Mouse (Mus musculus) forebrain, embryonic 11.5 days (tissue): ENCODE measurements around the gene Wfdc15a. TPM values are rescaled to one million over a fixed set of nuclear protein-coding genes. Genes with fewer than 3 reads are reported as not detected.

ENCODE experiments used
- ATAC-seq: fragments of 200-750 bp; cut with Nextera tagmentation; replicated peaks from 2 replicates; pipeline ENCODE4 v1.8.0; 2017; ENCODE audit warnings: moderate TSS enrichment; ENCODE audit not compliant: low FRiP score
- DNase-seq: peaks from one replicate; pipeline ENCODE4 v3.0.0-alpha.2; 2017; ENCODE audit warnings: low spot score
- H3K27ac ChIP-seq: fragments of 300-500 bp; sonication (generic); 2 replicates; pipeline ENCODE4 v1.5.1; 2014; ENCODE audit warnings: low read depth, low read length
- H3K27me3 ChIP-seq: fragments of 300-500 bp; sonication (generic); 2 replicates; pipeline ENCODE4 v1.6.1; 2014; ENCODE audit warnings: mild to moderate bottlenecking, low read length, mixed read lengths; ENCODE audit not compliant: control insufficient read depth, insufficient read depth
- H3K36me3 ChIP-seq: fragments of 300-500 bp; sonication (generic); 2 replicates; pipeline ENCODE4 v1.6.1; 2014; ENCODE audit warnings: mild to moderate bottlenecking, low read length, moderate library complexity, mixed read lengths; ENCODE audit not compliant: control insufficient read depth, insufficient read depth
- H3K4me1 ChIP-seq: fragments of 300-500 bp; sonication (generic); replicated peaks from 2 replicates; pipeline ENCODE4 v1.6.1; 2014; ENCODE audit warnings: low read length, mixed read lengths; ENCODE audit not compliant: control insufficient read depth, insufficient read depth
- H3K4me2 ChIP-seq: fragments of 300-500 bp; sonication (generic); 2 replicates; pipeline ENCODE4 v1.6.1; 2014; ENCODE audit warnings: low read depth, mild to moderate bottlenecking, low read length, moderate library complexity, mixed read lengths; ENCODE audit not compliant: severe bottlenecking
- H3K4me3 ChIP-seq: fragments of 300-500 bp; sonication (generic); 2 replicates; pipeline ENCODE4 v1.5.1; 2014; ENCODE audit warnings: low read depth, low read length
- H3K9ac ChIP-seq: fragments of 300-500 bp; sonication (generic); 2 replicates; pipeline ENCODE4 v1.6.1; 2014; ENCODE audit warnings: low read length
- H3K9me3 ChIP-seq: fragments of 300-500 bp; sonication (generic); 2 replicates; pipeline ENCODE4 v1.6.1; 2016; ENCODE audit warnings: low read length, mixed read lengths; ENCODE audit not compliant: control insufficient read depth
- WGBS: fragments of 180-500 bp; shearing (Covaris S2); extraction: QIAGEN DNeasy Blood & Tissue Kit; methylation state at CpG from one replicate; pipeline ENCODE4 v1.1.7; 2014; 5-methylcytosine and 5-hydroxymethylcytosine counted together
- polyA plus RNA-seq: library from polyadenylated mRNA; unstranded; fragments of >200 nt; fragmentation: Nextera tagmentation; extraction: Ambion mirVana; gene quantifications from 2 replicates; pipeline ENCODE4 v1.2.1, GENCODE M21; 2014

Wfdc15a gene
- polyA plus RNA-seq, 1 experiment from 2014 or later, result not detected

- no peaks in the 10 kb centered on the region for H3K9me3 ChIP-seq
- H3K4me1 ChIP-seq, result 0 out of 2 replicates have a peak, but pooled peaks cover 2% of the 10 kb centered on the region
- no peak overlapping the region for H3K4me2 ChIP-seq
- no peaks in the 10 kb centered on the region for H3K27me3 ChIP-seq
- DNase-seq (no peak), ATAC-seq (no peak)
- no peak overlapping the region for H3K27ac ChIP-seq
- WGBS, result 79% methylated on average over 9 of the region's 9 CpGs
- H3K9ac ChIP-seq, result no peak overlapping the region
- no peaks in the 10 kb centered on the region for H3K36me3 ChIP-seq
- H3K4me3 ChIP-seq, result no peak overlapping the region
These were observed 16.6 kb downstream of the Wfdc15a start for GRCm38 (mm10) chr2:164183340-164183739.

GRCm38 (mm10) chr2:164182692-164183255 is 17.2 kb downstream of the Wfdc15a start, which contains the start of gene Wfdc5:
Wfdc5 (minus strand) TSS chr2:164182742.
- Histone ChIP-seq H3K36me3 (no peaks in the 10 kb centered on the region), H3K9me3 (no peaks in the 10 kb centered on the region), H3K4me3 (no peak within 1 kb of the TSS), H3K4me2 (no peak within 1 kb of the TSS), H3K4me1 (0 out of 2 replicates have a peak, but pooled peaks cover 2% of the 10 kb centered on the region), H3K27ac (no peak within 1 kb of the TSS), H3K9ac (no peak within 1 kb of the TSS), H3K27me3 (no peaks in the 10 kb centered on the region)
- WGBS, result 78% methylated on average over 7 of the region's 7 CpGs
- ATAC-seq, result no peak
- DNase-seq, result no peak

GRCm38 (mm10) chr2:164180770-164181169 is 19.2 kb downstream of the Wfdc15a start:
- Histone ChIP-seq H3K36me3 (no peaks in the 10 kb centered on the region), H3K4me2 (no peak overlapping the region), H3K4me3 (no peak overlapping the region), H3K27ac (no peak overlapping the region), H3K9ac (no peak overlapping the region), H3K27me3 (no peaks in the 10 kb centered on the region), H3K9me3 (no peaks in the 10 kb centered on the region), H3K4me1 (0 out of 2 replicates have a peak, but pooled peaks cover 2% of the 10 kb centered on the region)
- no peak for DNase-seq
- no peak for ATAC-seq
- 89% methylated on average over 4 of the region's 4 CpGs for WGBS

GRCm38 (mm10) chr2:164180124-164180523 is 19.8 kb downstream of the Wfdc15a start:
- no peak overlapping the region for H3K4me2 ChIP-seq
- no peaks in the 10 kb centered on the region for H3K9me3 ChIP-seq
- no peak overlapping the region for H3K27ac ChIP-seq
- ATAC-seq (no peak), DNase-seq (no peak)
- no peak overlapping the region for H3K9ac ChIP-seq
- H3K4me3 ChIP-seq, result no peak overlapping the region
- H3K36me3 ChIP-seq, result no peaks in the 10 kb centered on the region
- 40% methylated on average over 3 of the region's 3 CpGs for WGBS
- H3K4me1 ChIP-seq, result 0 out of 2 replicates have a peak, but pooled peaks cover 2% of the 10 kb centered on the region
- no peaks in the 10 kb centered on the region for H3K27me3 ChIP-seq

GRCm38 (mm10) chr2:164177831-164178230 is 22.1 kb downstream of the Wfdc15a start:
- Histone ChIP-seq H3K27me3 (no peaks in the 10 kb centered on the region), H3K36me3 (no peaks in the 10 kb centered on the region), H3K27ac (no peak overlapping the region), H3K4me2 (no peak overlapping the region), H3K4me3 (no peak overlapping the region), H3K9me3 (no peaks in the 10 kb centered on the region), H3K9ac (no peak overlapping the region), H3K4me1 (no peaks in the 10 kb centered on the region)
- DNase-seq (no peak), ATAC-seq (no peak)
- 87% methylated on average over 5 of the region's 5 CpGs for WGBS

- no peak overlapping the region for H3K4me2 ChIP-seq
- H3K27ac ChIP-seq, result no peak overlapping the region
- H3K4me3 ChIP-seq, result no peak overlapping the region
- no peaks in the 10 kb centered on the region; the same call in 1 of the 2 replicates for H3K4me1 ChIP-seq
- no peak overlapping the region for H3K9ac ChIP-seq
- H3K9me3 ChIP-seq, result no peaks in the 10 kb centered on the region
- 86% methylated on average over 3 of the region's 3 CpGs for WGBS
- ATAC-seq, result no peak
- no peak for DNase-seq
- H3K36me3 ChIP-seq, result no peaks in the 10 kb centered on the region
- peaks cover 11% of the 10 kb centered on the region for H3K27me3 ChIP-seq
These were observed 24.1 kb downstream of the Wfdc15a start for GRCm38 (mm10) chr2:164175850-164176249.

- peaks cover 21% of the 10 kb centered on the region for H3K27me3 ChIP-seq
- ATAC-seq, result no peak
- no peaks in the 10 kb centered on the region for H3K9me3 ChIP-seq
- no peaks in the 10 kb centered on the region for H3K36me3 ChIP-seq
- no peaks in the 10 kb centered on the region; the same call in 1 of the 2 replicates for H3K4me1 ChIP-seq
- H3K4me2 ChIP-seq, result no peak overlapping the region
- 83% methylated on average over 8 of the region's 8 CpGs for WGBS
- no peak overlapping the region for H3K27ac ChIP-seq
- no peak for DNase-seq
- H3K4me3 ChIP-seq, result no peak overlapping the region
- no peak overlapping the region for H3K9ac ChIP-seq
These were observed 25.1 kb downstream of the Wfdc15a start for GRCm38 (mm10) chr2:164174649-164175395.

- H3K4me3 ChIP-seq, result no peak overlapping the region
- H3K4me2 ChIP-seq, result no peak overlapping the region
- H3K27me3 ChIP-seq, result peaks cover 36% of the 10 kb centered on the region
- peaks cover under 1% of the 10 kb centered on the region; the same call in 1 of the 2 replicates for H3K4me1 ChIP-seq
- DNase-seq (no peak), ATAC-seq (no peak)
- no peak overlapping the region for H3K9ac ChIP-seq
- H3K9me3 ChIP-seq, result no peaks in the 10 kb centered on the region
- no peaks in the 10 kb centered on the region for H3K36me3 ChIP-seq
- WGBS, result 77% methylated on average over 3 of the region's 3 CpGs
- no peak overlapping the region for H3K27ac ChIP-seq
These were observed 26.5 kb downstream of the Wfdc15a start for GRCm38 (mm10) chr2:164173394-164173793.
